Mouse (Mus musculus) forebrain, embryonic 14.5 days (tissue): ENCODE data around the gene Pck2. TPM values are rescaled to one million over a fixed set of nuclear protein-coding genes. Genes with fewer than 3 reads are reported as not detected.

Experiments
- ATAC-seq: fragments of 200-750 bp; cut with Nextera tagmentation; 2 replicates; pipeline ENCODE4 v1.8.0; 2017; ENCODE audit warnings: mild to moderate bottlenecking, moderate library complexity
- DNase-seq: peaks from one replicate; pipeline ENCODE4 v3.0.0-alpha.2; 2015; ENCODE audit warnings: low spot score
- H3K27ac ChIP-seq: fragments of 300-500 bp; sonication (generic); 2 replicates; pipeline ENCODE4 v1.5.1; 2014; ENCODE audit warnings: low read depth, mild to moderate bottlenecking, control low read depth, low read length, moderate library complexity
- H3K27me3 ChIP-seq: fragments of 300-500 bp; sonication (generic); replicated peaks from 2 replicates; pipeline ENCODE4 v1.6.1; 2014; ENCODE audit warnings: low read length, control low read depth, mixed read lengths; ENCODE audit not compliant: control insufficient read depth, insufficient read depth
- H3K36me3 ChIP-seq: fragments of 300-500 bp; sonication (generic); 2 replicates; pipeline ENCODE4 v1.6.1; 2014; ENCODE audit warnings: low read length, control low read depth; ENCODE audit not compliant: control insufficient read depth, insufficient read depth
- H3K4me1 ChIP-seq: fragments of 300-500 bp; sonication (generic); 2 replicates; pipeline ENCODE4 v1.6.1; 2014; ENCODE audit warnings: antibody characterized with exemption, low read length, control low read depth; ENCODE audit not compliant: control insufficient read depth, insufficient read depth
- H3K4me2 ChIP-seq: fragments of 300-500 bp; sonication (generic); 2 replicates; pipeline ENCODE4 v1.6.1; 2014; ENCODE audit warnings: mild to moderate bottlenecking, control low read depth, low read length
- H3K4me3 ChIP-seq: fragments of 300-500 bp; sonication (generic); 2 replicates; pipeline ENCODE4 v1.5.1; 2014; ENCODE audit warnings: low read depth, low read length, control low read depth
- H3K9ac ChIP-seq: fragments of 300-500 bp; sonication (generic); 2 replicates; pipeline ENCODE4 v1.6.1; 2014; ENCODE audit warnings: mild to moderate bottlenecking, low read length, control low read depth, moderate library complexity
- H3K9me3 ChIP-seq: fragments of 300-500 bp; sonication (generic); replicated peaks from 2 replicates; pipeline ENCODE4 v1.6.1; 2016; ENCODE audit warnings: low read length, control low read depth, mixed read lengths; ENCODE audit not compliant: control insufficient read depth
- WGBS: fragments of 180-500 bp; shearing (Covaris S2); extraction: QIAGEN DNeasy Blood & Tissue Kit; methylation state at CpG from one replicate; pipeline ENCODE4 v1.1.7; 2014; 5-methylcytosine and 5-hydroxymethylcytosine counted together
- polyA plus RNA-seq: library from polyadenylated mRNA; unstranded; fragments of >200 nt; fragmentation: Nextera tagmentation; extraction: Ambion mirVana; gene quantifications from 2 replicates; pipeline ENCODE4 v1.2.1, GENCODE M21; 2014

The Pck2 gene
- polyA plus RNA-seq, 1 experiment from 2014 or later: 10.7 TPM

DNA sequence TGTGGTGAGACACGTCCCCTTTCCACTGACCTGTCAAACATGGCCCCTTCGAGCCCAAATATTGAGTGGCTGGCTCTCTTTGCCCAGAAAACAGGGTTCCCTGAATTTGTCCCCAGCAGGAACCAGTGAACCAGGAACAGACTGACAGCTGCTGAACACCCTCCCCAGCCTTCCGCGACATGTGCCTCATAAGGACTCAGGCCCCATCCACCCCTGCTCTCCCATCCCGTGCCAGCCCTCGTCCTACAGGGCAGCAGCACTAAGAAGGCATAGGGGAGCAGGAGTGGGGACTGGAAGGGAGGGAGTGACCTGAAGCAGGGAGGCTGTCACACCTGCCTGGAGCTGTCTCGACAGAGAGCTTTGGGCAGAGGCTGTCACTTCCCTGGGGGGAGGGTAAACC is 32.3 kb upstream of the Pck2 start:
- Histone ChIP-seq H3K27ac (no peak overlapping the region), H3K4me2 (no peak overlapping the region), H3K4me1 (no peaks in the 10 kb centered on the region), H3K27me3 (no peaks in the 10 kb centered on the region), H3K9ac (no peak overlapping the region), H3K36me3 (peaks cover 29% of the 10 kb centered on the region), H3K4me3 (no peak overlapping the region), H3K9me3 (no peaks in the 10 kb centered on the region)
- ATAC-seq: no peak
- no peak for DNase-seq
- 58% methylated on average over 7 of the region's 7 CpGs for WGBS

DNA sequence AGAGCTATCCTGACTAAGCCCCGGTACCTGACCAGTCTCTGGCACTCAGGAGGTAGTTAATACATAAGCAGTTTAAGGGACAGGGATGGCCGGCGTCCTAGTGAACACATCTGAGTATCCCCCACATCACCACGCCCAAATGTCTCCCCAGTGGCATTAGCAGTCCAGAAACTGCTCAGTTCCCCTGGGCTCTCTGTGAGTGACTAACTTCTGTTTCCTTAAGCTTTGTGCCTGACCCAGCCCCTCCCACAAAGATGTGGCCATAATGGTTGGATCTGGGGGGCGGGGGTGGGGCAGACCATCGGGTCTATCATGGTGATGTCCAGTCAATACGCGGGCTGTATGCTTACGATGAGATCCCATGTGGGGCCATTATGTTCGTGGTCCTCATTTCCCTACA is 30.5 kb upstream of the Pck2 start:
- Histone ChIP-seq H3K27ac (no peak overlapping the region), H3K9me3 (no peaks in the 10 kb centered on the region), H3K4me1 (no peaks in the 10 kb centered on the region), H3K9ac (no peak overlapping the region), H3K4me3 (no peak overlapping the region), H3K36me3 (peaks cover 18% of the 10 kb centered on the region; the same call in 1 of the 2 replicates), H3K27me3 (no peaks in the 10 kb centered on the region), H3K4me2 (no peak overlapping the region)
- DNase-seq: no peak
- no peak for ATAC-seq
- WGBS: 83% methylated on average over 10 of the region's 10 CpGs

DNA sequence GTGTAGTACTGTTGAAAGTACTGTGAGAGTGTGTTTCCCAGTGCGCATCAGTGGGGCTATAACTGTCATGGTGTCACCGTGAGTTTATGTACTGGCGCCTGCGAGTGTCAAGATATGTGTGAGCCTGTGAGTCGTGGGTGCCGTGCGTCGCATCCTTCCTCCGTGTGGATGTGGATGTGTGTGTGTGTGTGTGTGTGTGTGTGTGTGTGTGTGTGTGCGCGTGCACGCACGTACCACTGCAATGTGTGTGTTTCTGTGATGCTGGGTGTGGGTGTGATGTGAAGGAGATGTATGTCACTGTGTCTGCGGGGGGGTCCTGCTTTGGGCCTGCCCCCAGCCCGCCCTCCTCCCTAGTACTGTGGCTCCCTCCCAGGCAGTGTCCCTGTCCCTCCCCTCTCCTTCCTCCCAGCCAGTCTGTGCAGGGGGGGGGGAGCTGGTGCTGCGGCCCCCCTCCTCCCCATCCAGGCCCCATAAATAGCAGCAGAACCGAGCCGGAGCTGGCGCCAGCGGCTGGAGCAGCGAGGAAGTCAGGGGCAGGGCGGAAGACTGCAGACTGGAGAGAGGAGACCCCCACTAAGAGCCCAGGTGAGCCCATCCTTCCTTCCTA is 29.8 kb upstream of the Pck2 start, which contains the start of gene Cpne6:
Gene Cpne6, plus strand, starts transcription at position 321 of the 607 bp plus-strand sequence.
- peaks cover 15% of the 10 kb centered on the region; the same call in 1 of the 2 replicates for H3K36me3 ChIP-seq
- no peak within 1 kb of the TSS for H3K4me2 ChIP-seq
- no peak within 1 kb of the TSS for H3K4me3 ChIP-seq
- 72% methylated on average over 22 of the region's 22 CpGs for WGBS
- H3K27ac ChIP-seq: no peak within 1 kb of the TSS
- ATAC-seq (0 out of 2 replicates have a peak, but pooled peaks have one; percentile 25), DNase-seq (no peak)
- H3K4me1 ChIP-seq: no peaks in the 10 kb centered on the region
- H3K9me3 ChIP-seq: no peaks in the 10 kb centered on the region
- no peaks in the 10 kb centered on the region for H3K27me3 ChIP-seq
- H3K9ac ChIP-seq: no peak within 1 kb of the TSS

DNA sequence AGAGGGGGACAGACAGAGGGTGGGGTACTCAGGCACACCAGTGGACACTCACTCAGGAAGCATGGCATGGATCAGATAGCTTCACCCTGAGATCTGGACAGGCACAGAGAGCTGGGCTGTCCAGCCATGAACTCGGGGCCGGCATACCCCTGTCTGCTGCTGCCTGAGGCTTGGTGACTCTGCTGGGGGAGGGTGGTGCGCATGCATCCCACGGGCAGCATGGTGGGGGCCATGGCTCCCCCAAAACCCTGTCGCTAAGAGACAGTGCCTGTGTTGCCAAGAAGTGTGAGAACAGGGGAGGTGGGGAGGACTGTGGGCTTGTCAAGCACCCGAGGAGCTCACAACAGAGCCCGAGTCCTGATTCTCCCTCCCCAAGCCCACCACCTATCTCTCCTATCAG is 29.0 kb upstream of the Pck2 start:
- H3K27ac ChIP-seq: no peak overlapping the region
- H3K36me3 ChIP-seq: peaks cover 7% of the 10 kb centered on the region; the same call in 1 of the 2 replicates
- H3K9ac ChIP-seq: no peak overlapping the region
- no peak overlapping the region for H3K4me3 ChIP-seq
- no peak for ATAC-seq
- H3K4me1 ChIP-seq: no peaks in the 10 kb centered on the region
- no peak for DNase-seq
- H3K9me3 ChIP-seq: no peaks in the 10 kb centered on the region
- H3K27me3 ChIP-seq: no peaks in the 10 kb centered on the region
- WGBS: 56% methylated on average over 7 of the region's 7 CpGs
- H3K4me2 ChIP-seq: no peak overlapping the region

DNA sequence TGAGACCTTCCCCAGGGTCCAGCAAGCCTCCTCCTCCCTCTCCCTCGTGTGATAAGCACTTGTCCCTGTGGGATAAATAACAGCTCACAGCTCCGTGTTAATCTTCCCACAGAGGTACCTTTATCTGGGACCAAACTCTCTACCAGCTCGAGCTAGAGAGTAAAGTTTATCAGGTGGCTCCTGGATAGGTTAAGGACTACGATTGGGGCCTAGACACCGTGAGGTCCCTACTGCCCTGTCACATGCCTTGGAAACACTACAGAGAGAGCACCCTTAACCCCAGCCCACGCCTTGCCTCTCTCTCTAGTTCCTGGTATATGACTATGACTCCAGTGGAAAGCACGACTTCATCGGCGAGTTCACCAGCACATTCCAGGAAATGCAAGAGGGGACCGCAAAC is 26.1 kb upstream of the Pck2 start:
- Histone ChIP-seq H3K27me3 (no peaks in the 10 kb centered on the region), H3K4me3 (no peak overlapping the region), H3K4me2 (no peak overlapping the region), H3K9ac (no peak overlapping the region), H3K27ac (no peak overlapping the region), H3K36me3 (no peaks in the 10 kb centered on the region), H3K4me1 (0 out of 2 replicates have a peak, but pooled peaks cover 1% of the 10 kb centered on the region), H3K9me3 (no peaks in the 10 kb centered on the region)
- no peak for DNase-seq
- 73% methylated on average over 10 of the region's 10 CpGs for WGBS
- ATAC-seq: no peak

DNA sequence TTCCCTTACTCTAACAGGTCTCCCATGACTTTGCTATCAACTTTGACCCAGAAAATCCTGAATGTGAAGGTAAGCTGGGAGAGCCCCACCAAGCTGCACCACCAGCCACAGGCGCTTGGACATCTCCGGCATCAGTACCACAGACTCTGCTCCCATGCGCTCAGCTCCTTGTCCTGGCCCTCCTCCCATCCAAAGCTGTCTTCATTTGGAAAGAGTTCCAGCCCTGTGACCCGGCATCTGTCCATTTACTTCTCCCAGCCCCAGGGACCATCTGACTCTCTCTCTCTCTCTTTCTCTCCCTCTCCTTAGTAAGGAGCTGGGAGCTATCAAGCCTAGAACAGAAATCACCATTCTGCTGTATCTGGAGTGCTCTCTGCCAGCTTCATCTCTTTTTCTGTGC is 24.2 kb upstream of the Pck2 start:
- H3K4me3 ChIP-seq: no peak overlapping the region
- H3K36me3 ChIP-seq: no peaks in the 10 kb centered on the region
- no peaks in the 10 kb centered on the region for H3K27me3 ChIP-seq
- ATAC-seq (no peak), DNase-seq (no peak)
- no peak overlapping the region for H3K4me2 ChIP-seq
- no peak overlapping the region for H3K9ac ChIP-seq
- peaks cover 5% of the 10 kb centered on the region; the same call in 1 of the 2 replicates for H3K4me1 ChIP-seq
- no peaks in the 10 kb centered on the region for H3K9me3 ChIP-seq
- H3K27ac ChIP-seq: no peak overlapping the region
- 90% methylated on average over 4 of the region's 4 CpGs for WGBS

DNA sequence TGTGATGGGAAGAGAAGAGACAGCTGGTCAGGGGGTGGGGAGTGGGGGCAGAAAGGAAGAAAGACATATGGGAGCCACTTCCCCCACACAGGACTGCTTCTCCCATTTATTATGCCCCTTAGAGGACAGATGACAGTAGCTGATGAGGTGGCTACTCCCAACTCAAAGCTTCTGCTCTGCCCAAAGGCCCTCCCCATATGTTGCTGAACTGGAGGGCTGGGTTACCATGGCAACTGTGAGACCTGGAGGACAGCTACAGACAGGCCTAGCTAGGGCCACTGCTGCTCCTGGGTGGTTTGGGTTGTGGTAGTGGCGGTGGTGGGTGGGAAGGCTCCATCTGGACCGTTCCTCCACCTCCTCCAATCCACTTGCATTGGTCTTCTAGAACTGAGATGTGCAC is 21.2 kb upstream of the Pck2 start:
- Histone ChIP-seq H3K9me3 (no peaks in the 10 kb centered on the region), H3K27ac (no peak overlapping the region), H3K36me3 (no peaks in the 10 kb centered on the region), H3K4me3 (no peak overlapping the region), H3K9ac (no peak overlapping the region), H3K4me1 (peaks cover 8% of the 10 kb centered on the region; the same call in 1 of the 2 replicates), H3K27me3 (no peaks in the 10 kb centered on the region), H3K4me2 (no peak overlapping the region)
- ATAC-seq: peak; percentile 33; the same call in 1 of the 2 replicates
- DNase-seq: peak; percentile 58
- 43% methylated on average over 2 of the region's 2 CpGs for WGBS

DNA sequence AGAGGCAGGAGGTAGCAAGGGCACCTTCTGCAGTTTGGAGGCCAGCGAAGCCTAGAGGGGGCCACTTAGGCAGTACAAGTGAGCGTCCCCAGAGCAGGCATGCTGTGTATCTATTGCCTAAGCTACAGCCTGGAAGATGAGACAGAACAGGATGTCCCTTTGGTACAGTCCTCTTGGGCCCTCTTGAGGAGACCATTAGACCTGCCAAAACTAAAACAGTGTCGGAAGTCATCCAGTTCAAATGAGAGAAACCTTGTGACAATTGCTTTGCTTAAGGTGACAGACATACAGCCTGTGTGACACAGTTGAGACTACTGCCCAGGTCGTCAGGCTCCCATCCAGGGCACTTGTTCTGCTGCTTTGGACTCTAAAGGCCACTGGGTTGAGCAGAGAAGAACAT is 20.5 kb upstream of the Pck2 start:
- 67% methylated on average over 4 of the region's 4 CpGs for WGBS
- Histone ChIP-seq H3K27ac (no peak overlapping the region), H3K4me2 (no peak overlapping the region), H3K36me3 (no peaks in the 10 kb centered on the region), H3K9ac (no peak overlapping the region), H3K27me3 (no peaks in the 10 kb centered on the region), H3K9me3 (no peaks in the 10 kb centered on the region), H3K4me3 (no peak overlapping the region), H3K4me1 (peaks cover 8% of the 10 kb centered on the region; the same call in 1 of the 2 replicates)
- ATAC-seq (no peak), DNase-seq (no peak)
